Mouse (Mus musculus): ENCODE data around the gene Olfml1.

The Olfml1 gene

DNA sequence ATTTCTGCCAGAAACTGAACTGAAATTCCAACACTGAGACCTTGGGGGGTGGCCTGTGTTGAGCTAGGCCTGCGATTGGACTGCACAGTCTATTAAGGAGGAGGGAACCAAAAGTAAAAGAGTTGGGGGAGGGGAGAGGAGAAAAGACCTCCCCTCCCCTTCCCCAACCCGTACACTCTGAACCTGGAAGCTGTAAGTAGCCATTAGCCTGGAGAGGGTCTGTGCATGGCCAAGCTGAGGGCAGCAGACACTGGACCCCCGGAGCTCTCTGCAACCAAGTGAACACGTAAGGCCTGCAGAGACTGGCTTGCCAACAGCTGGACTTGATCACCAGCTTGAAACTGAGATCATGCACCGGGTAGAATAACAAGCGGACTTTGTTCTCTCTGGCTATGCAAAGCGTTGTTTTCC lies at the start of gene Olfml1:
Gene Olfml1 (plus strand): TSS at position 186 of the 411 bp plus-strand sequence.
- WGBS = 51% methylated on average over 7 of the region's 7 CpGs

DNA sequence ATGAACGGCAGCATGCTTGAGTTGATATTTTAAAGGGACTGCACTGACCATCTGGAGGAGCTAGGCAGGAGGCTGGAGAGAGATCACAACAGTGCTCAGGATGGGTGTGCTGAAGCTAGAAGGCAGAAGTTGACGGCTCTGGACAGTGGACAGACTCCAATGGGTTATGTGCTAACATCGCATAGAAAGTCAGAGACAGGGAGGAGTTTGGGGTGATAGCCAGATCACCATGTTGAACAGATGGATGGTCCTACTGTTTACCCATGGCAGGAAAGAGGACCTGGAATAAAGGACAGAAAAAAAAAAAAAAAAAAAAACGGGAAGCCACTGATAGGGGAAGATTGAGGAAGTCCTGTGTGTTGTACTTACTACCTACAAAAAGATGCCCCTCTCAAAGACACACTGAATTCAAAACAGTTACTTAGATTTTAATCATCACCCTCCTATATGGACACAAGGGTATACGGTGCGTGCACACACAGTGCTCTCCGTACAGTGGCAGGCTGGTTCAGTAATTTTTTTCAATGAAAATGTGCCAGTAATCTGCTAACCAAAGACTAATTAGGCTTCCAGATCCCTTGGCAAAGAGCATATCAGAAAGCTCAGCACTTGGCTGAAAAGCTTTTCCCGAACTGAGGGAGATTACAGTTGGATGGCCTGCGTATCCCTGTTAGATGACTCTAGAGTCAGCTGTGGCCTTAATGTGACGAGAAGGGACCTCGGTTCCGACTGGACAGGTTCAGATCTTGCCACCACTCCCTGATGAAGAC lies 47.8 kb upstream of the Olfml1 start:
- 76% methylated on average over 12 of the region's 12 CpGs for WGBS

DNA sequence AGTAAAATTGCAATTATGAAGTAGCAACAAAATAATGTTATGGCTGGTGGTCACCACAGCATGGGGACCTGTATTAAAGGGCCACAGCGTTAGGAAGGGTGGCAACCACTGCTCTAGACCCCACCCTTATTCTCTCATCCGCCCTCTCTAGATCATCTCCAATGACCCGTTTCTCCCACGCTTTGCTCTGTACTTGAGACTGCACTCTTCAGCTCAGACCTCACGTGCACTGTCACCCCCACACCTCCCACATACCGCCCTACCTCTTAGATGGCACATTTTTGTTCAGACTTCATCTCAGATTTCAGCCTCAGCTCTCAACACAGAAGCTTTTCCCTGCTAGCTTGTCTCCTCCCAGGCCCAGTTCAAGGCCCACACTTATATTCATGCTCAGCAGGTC lies 45.8 kb upstream of the Olfml1 start:
- 82% methylated on average over 6 of the region's 6 CpGs for WGBS

DNA sequence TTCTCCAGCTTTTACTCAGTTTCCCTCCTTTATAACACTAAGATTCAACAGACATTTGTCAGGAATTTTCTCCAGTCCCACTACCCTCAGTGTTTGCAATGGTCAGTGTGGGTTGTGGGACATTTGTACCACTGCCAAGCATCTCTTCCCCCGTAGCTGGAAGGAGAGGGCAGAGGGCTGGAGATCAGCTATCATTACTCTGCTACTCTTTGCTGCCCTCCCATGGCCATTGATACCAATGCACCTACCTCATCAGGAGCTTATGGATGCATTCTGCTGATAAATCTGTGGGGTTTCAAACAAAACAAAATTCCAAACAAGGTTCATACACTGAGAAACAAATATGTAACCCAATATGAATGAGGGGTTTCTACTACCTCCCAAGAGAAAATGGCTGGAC lies 40.9 kb upstream of the Olfml1 start:
- 3% methylated on average over 1 of the region's 1 CpGs for WGBS

DNA sequence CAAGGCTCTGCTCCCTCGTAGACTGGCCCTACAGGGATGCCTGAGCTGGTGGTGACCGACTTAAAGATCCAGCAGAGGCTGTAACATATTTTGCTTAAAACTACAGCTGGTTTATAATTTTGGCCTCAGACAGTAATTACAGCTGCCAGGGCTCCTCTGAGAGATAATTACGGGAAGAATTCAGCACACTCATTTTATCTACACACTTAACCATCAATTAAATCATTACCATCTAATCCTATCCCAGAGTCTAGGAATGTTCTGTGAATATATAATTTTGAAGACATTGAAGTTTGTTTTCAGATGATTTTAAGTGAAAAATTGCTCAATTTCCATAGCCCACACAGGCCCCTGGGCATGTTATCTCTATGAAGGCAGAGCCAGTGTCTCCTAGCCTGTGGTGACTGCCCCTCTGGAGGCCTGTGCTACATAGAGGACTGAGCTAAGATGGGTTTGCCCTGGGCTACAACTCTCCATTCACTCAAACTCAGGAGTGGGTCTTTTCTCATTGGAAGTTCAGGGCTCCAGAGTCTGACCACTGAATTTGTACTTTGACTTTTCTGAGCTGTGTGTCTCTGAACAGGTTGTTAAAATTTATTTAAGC lies 39.0 kb upstream of the Olfml1 start:
- 80% methylated on average over 3 of the region's 3 CpGs for WGBS

DNA sequence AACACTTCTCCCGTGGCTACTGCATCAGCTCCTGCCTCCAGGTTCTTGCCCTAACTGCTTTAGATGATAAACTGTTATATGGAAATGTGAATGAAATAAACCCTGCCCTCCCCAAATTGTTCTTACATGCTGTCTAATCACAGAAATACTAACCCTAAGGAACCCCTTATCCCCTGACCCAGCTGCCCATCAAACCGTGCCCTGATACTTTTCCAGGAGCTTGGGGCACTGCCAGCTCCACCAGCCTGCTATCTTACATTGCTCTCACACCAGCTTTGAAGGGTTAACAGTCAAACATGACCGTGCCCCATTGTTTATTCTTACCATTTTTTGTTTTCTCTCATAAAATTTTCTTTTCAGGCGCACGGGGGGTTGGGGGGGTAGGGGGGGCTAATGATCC lies 37.9 kb upstream of the Olfml1 start:
- 68% methylated on average over 5 of the region's 5 CpGs for WGBS

DNA sequence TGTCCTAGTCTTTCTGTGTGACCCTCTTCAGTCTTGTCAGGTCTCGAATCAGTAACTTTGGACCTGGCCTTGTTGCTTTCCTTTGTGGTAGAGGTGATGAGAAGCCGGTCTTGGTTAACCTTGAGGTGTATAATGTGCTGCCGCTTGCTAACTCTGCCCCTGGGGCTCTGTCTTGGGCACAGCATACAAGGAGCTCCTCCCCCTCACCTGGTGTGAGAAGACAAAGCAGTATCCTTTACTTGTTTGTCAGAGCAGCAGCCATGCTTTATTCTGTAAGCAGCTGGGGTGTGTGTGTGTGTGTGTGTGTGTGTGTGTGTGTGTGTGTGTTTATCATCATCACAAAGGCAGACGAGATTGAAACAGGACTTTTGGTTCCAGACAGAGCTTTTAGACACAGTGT lies 31.9 kb upstream of the Olfml1 start:
- WGBS = 84% methylated on average over 4 of the region's 4 CpGs

DNA sequence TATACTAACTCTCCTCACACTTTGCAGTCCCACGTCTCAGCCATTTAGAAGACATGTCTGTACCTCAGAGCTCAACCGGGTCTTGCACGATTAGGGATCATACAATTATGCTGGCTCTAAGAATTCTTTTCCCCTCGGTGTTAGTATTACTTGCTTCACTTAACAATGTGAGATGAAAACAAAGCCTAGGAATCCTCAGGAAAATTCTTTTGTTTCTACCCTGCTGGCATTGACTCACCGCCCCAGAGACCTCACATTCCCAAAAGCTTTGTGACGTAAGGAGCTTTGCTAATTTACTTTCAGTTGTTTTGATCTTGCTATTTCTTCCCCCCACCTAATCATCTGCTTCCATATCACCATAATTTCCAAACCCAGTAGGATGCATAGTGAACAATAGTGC lies 30.7 kb upstream of the Olfml1 start:
- WGBS = 59% methylated on average over 6 of the region's 6 CpGs

DNA sequence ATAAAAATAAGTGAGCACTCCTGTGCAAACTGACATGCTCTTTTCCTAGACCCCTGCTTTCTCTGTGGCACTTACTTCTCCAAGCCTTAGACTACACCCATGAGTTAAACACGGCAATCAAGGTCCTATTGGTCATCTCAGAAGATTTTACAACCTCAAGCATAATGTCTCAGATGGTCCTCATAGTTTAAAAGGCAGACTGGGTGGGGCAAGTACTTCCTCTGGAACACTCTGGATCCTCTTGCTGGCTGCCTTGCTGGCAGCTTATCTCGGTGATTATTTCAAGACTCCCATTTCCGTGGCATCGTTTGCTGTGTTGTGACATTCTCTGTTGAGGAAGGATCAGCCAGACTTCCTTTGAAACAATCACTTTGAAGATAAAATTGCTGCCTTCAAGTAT lies 27.2 kb upstream of the Olfml1 start:
- 51% methylated on average over 4 of the region's 4 CpGs for WGBS

DNA sequence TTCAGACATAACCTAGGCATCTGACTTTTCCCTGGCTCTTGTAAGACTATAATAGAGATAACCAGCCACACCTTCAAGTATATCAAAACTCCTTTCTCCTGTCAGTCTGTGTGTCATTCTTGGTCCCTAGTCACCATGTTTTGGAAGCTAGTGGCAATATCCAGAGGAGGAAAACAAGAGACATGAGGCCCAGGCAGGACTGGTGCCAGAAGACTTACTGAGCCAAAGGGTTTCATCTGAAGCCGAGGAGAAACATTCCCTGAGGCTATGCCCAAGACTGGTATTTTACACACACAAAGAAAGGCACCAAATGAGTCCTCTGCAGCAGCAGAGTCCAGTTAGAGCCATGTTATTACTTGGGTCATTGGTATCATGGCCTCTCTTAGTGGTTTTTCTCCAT lies 22.2 kb upstream of the Olfml1 start:
- WGBS = 54% methylated on average over 1 of the region's 1 CpGs

DNA sequence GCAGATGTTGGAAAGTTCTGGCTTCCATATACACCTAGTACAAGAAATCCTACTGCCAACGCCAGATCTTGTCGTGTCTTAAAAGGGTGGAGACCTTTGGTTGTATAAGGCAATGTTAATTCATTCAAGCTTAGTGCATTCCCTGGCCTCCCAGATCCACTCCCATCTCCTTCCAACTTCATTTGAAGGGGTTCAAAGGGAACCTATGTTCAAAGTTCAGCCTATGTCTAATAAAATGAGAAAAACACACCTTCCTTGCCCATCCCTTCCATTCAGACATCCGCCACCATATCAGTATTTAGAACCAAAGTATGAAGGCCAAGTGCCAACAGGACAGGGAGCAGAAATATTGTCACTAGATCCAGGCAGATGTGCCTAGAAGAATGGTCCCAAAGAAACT lies 19.4 kb upstream of the Olfml1 start:
- 95% methylated on average over 3 of the region's 3 CpGs for WGBS

DNA sequence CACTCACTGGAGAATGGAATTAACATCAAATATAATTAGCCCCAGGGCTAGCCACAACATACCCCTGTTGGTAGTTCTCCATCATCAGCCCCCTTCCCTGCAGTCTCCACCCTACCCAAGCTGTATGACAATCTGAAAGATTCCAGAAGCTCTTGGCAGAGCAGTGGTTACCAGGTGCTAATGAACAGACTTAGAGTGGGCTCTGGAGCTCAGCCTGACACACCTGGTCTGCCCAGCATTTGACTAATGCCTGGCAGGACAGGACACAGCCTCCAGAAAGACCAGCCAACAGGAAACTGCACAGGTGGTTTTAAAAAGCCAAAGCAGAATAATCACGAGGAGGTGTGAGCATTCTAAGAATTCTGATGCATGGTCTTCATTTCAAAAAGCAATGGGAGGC lies 13.8 kb upstream of the Olfml1 start:
- WGBS = 68% methylated on average over 1 of the region's 1 CpGs

DNA sequence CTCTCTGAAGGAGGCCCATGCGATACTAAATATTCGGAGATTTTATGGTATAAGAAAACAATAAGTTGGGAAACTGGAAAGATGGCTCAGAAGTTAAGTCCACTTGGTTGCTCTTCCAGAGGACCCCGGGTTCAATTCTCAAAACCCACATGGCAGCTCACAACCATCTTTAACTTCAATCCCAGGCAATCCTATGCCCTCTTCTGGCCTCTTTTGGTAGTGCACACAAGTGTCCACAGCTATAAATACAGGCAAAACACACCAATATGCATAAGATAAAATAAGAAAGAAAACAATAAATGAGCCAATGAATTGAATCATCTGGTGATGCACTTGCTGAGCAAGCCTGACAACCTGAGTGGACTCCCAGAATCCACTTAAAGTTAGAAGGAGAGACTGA lies 11.3 kb upstream of the Olfml1 start:
- WGBS = 84% methylated on average over 3 of the region's 3 CpGs

DNA sequence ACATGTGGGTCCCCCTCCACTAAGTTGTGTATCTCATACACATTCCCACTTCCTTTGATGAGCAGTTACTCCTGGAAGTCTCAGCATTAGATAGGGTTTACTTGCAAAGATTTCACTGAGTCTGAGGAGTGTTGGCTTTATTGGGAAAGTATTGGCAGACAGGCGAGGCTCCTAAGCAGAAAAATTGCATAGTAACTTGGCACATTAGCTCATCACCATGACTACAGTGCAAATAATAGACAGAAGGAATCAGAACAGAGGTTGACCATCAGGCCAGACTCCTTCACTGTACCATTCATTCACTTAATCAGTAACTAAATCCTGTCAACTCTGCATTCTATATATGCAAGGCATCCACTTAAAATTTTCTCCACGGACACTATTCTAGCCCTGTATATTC lies 6.6 kb upstream of the Olfml1 start:
- 73% methylated on average over 2 of the region's 2 CpGs for WGBS

DNA sequence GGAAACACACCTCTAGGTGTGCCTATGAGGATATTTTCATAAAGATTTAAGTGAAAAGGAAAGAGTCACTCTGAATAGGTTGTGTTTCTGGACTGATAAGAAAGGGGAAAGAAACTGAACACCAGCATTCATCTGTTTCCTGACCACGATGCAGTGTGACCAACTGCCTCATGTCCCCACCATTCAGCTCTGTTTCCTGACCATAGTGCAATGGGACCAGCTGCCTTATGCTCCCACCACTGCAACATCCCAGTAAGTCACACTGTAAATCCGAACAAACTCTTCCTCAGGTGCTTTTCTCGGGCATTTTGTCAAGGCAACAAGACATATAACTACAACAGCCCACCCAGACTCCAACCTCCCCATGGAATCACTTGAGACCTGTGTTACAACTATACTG lies 5.7 kb upstream of the Olfml1 start:
- 78% methylated on average over 3 of the region's 3 CpGs for WGBS

DNA sequence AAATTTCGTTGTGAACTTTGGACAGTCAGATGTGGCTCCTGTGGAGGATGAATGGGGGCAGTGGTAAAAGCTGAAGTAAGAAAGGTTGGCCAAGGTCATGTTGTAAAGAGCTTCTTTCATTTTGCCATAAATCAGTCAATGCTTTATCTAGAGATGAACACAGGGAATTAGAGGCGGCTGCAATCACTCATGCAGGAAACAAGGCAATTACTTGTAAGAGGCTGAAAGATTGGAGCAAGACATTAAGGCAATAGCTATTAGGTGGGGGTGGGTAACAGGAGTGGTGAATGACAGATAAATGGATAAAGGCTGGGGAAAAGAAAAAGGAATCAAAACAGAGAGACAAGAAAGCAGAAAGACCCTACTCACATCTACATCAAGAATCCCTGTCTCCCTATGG lies 3.5 kb upstream of the Olfml1 start:
- WGBS = 59% methylated on average over 2 of the region's 2 CpGs

DNA sequence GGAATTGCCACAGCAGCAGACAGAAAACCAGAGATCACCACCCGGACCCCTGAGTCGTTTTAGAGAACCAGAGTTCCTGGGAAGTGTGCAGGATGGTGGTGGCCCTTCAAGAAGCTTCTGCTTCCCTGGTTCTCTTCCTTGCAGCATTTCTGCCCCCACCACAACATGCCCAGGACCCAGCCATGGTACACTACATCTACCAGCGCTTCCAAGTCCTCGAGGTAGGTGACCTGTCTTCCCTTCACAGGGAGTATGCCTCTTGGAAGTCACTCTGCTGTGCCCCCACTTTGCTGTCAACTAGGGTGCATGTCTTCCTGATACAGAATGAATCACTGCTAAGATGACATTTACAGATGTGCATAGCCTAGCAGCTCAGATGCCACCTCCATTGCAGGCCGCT lies 428 bp downstream of the Olfml1 start:
- WGBS = 63% methylated on average over 5 of the region's 5 CpGs

DNA sequence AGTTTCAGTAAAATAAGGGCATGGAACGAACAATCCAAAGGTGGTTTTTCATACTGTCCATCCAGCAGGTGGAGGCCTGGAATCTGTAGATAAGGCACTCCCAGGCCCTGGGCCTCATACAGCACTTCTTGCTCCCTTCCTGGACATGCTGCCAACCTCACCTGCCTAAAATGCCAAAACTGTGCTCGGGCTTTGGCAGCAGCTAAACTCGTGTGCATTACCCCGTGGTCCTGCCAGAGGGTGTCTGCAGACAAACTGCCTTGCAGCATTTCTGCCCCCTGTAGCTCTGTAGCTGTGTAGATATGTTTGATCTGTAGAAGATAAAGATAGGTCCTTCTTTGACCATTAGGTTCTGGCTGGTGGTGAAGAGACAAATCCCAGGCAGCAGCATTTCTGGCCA lies 1.7 kb downstream of the Olfml1 start:
- 70% methylated on average over 4 of the region's 4 CpGs for WGBS

DNA sequence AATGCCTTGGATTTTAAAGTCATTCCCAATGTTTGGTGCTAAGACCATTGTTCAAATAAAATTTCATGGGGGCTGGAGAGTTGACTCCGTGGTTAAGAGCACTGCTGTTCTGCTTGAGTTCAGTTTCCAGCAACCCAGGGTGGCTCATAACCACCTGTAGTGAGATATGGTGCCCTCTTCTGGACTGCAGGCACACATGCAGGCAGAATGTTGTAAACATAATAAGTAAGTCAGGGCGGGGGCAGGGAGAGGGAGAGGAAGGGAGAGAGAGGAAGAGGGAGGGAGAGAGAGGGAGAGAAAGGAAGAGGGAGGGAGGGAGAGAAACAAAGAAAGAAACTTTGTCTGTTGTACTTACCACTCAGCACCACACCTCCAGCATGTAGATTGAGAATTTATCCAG lies 6.6 kb downstream of the Olfml1 start:
- 63% methylated on average over 2 of the region's 2 CpGs for WGBS

DNA sequence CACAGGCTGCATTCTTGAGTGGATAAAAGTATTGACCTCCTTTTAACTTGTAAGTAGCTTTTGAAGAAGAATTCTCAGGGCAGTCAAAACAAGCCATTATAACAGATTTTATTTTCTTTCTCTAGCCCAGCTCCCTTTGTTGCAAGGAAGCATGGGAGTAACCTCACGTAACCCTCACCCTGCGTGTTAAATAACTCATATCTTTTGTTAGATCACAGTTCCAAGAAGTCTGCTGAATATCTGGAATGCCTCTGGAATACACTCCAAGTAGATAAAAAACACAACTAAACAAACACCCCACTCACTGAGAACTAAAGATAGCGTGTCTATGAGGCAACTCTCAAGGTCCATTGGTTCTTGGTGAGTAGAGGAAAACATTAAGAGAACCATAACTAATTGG lies 7.0 kb downstream of the Olfml1 start:
- 70% methylated on average over 3 of the region's 3 CpGs for WGBS

DNA sequence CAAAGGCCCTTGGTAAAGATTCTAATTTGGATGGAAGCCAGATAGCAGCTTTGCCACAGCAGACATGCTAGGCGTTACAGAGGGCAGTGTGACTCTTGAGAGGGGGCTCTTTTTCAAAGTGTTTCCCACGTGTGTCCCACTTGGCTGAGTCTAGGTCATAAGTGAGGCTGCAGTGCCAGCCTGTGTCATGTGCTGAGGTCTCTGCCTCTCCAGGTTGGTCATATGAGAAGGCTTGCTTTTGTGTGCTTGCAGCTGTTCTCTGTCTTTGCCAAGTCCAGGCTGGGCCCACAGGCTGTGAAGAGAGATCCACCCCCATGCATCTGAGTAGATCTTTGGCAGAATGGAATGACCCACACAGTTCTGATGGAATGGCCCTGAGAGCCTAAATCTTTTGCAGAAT lies 25.4 kb downstream of the Olfml1 start:
- 54% methylated on average over 2 of the region's 2 CpGs for WGBS

DNA sequence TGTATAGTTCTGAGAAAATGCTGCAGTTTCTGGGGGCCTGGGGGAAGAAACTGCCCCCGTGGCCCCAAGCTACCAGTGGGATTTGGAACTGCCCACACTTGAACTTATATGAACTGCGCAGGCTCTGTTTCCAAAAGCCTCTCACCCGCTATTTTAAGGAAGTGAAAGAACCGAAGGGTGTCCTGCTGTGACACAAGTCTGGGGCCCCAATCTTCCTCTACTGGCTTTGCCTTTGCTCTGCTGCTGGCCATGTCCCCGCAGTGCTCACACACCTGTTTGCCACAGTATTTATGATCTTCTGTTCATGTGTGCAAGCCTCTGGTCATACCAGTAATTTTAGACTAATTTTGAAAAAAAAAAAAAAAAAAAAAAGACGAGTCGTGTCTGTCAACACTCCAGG lies 26.7 kb downstream of the Olfml1 start:
- WGBS = 44% methylated on average over 7 of the region's 7 CpGs

DNA sequence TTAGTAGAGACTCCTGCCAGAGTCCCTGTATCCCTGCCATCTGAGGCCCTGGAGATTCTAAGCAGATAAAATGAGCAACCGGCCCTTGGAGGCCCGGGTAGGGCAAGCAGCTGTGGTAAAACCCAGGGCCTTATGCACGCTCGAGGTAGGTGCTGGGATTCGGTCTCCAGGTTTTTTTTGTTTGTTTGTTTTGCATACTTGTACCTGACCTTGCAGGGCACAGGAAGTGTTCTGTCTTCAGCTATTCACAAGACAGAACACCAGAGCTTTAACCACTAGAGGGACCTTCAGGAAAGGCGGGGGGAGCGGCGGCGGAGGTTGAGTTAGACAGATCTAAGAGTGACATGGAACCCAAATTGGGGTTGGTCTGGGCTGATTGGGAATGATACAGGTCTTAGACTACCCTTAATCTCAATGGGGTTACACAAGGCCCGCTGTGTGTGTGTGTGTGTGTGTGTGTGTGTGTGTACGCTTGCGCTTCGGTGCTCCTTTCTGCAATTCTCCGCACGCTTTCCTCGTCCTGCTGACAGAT lies 27.1 kb downstream of the Olfml1 start:
- 2% methylated on average over 16 of the region's 16 CpGs for WGBS

Data from cerebral cortex, adult 2 months (tissue).